Mouse (Mus musculus): ENCODE measurements around the gene Ntsr1. TPM values are rescaled to one million over a fixed set of nuclear protein-coding genes. Genes with fewer than 3 reads are reported as not detected.

The Ntsr1 gene
- polyA plus RNA-seq, 1 experiment from 2014 or later: 0.08 TPM

DNA sequence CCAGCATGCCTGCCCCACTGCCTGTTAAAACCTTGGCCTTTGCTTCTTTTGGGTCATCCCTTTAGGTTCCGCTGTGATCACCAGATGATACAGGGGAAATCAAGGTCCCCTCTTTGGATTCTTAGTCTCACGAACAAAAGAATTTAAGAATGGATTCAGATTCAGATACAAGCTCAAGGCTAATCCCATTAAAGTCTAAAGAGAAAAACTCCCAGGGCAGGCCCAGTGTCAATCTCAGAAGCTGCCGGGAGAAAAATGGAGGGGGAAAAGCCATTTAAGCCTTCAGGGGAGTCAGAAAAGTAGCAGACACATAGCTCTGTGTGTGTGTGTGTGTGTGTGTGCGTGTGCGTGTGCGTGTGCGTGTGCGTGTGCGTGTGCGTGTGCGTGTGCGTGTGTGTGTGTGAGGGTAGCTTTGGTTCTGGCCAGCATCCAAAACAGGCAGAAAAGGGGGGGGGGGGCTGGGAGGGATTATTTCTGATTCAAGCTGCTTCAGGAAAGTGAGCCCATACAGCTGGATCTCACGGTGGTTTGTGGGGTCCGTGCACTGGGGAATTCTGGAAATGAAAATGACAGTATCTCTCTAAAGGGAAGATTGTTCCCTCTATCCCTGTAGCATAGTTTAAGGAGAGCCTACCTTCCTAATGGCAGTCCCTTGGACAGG, 8.8 kb downstream of the Ntsr1 start:
- 79% methylated on average over 14 of the region's 14 CpGs for WGBS
- Histone ChIP-seq H3K9me3 (no peaks in the 10 kb centered on the region), H3K27ac (no peak overlapping the region), H3K4me2 (no peak overlapping the region), H3K9ac (replicated peaks) (no peak overlapping the region), H3K36me3 (no peaks in the 10 kb centered on the region), H3K4me1 (replicated peaks) (peaks cover 38% of the 10 kb centered on the region), H3K4me3 (replicated peaks) (no peak overlapping the region), H3K27me3 (peaks cover 12% of the 10 kb centered on the region)
- no peak for ATAC-seq (ENCODE audit: insufficient number of reproducible peaks, insufficient read depth, low FRiP score, low TSS enrichment, low read depth)

DNA sequence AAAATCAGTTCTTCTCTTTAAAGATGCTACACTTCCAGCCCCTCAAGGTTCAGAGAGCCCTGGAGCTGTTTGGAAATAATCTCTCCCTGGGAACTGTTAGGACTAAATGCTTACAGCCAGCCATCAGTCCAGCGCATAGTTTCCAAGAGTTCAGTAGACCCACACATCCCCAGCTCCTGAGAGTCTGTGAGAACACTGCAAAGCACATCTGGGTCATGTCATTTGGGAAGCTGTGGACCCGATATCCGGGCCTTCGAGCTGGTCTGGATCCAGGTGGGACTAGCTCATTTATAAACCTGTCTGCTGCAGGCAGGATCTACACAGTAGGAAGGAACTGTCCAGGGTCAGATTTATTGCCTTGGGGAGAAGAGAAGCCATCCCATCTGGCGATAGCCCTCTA, 11.1 kb downstream of the Ntsr1 start:
- no peaks in the 10 kb centered on the region for H3K36me3 ChIP-seq
- no peak for ATAC-seq (ENCODE audit: insufficient number of reproducible peaks, insufficient read depth, low FRiP score, low TSS enrichment, low read depth)
- H3K27ac ChIP-seq: no peak overlapping the region
- no peak overlapping the region for H3K4me2 ChIP-seq
- peaks cover 8% of the 10 kb centered on the region; the same call in 1 of the 2 replicates for H3K27me3 ChIP-seq
- H3K4me1 ChIP-seq (replicated peaks): peaks cover 44% of the 10 kb centered on the region
- H3K9me3 ChIP-seq: no peaks in the 10 kb centered on the region
- H3K4me3 ChIP-seq (replicated peaks): no peak overlapping the region
- no peak overlapping the region for H3K9ac ChIP-seq (replicated peaks)
- 31% methylated on average over 5 of the region's 5 CpGs for WGBS

DNA sequence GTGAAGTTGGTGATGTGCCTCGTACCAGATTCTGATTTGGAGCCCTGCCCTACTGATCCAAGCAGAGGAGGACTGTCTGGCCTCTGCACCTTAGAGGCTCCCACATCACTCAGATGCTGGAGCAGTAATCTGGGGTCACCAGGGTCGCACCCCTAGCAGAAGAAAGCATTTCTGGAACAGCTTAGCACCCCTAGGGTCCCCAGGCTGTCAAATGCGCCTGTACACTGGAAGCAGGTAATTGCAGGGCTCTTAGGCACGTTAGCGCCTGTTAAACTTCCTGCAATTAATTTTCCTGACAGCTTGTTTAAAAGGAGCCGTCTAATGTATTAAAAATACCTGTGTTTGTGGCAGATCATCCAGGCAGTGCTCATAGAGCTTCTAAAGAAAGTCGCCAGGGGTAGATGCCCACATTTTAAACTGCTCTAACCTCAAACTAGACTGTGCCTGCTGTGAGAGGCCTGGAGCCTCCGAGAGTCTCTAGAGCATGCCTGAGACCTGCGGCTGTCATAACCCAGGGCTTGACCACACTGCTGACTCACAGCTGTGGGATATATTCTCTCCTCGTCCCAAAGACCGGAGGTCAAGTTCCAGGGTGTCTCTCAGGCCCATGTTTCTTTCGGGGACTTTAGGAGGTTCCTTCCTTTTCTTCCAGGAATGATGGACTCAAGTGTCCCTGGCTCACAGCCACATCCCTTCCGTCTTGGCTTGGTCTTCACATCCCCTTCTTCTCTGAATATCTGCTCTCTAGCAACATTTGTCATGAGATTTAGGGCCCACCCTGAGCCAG, 12.3 kb downstream of the Ntsr1 start:
- Histone ChIP-seq H3K27ac (no peak overlapping the region), H3K4me3 (replicated peaks) (no peak overlapping the region), H3K9ac (replicated peaks) (no peak overlapping the region), H3K9me3 (no peaks in the 10 kb centered on the region), H3K27me3 (peaks cover 9% of the 10 kb centered on the region; the same call in 1 of the 2 replicates), H3K4me1 (replicated peaks) (peaks cover 41% of the 10 kb centered on the region), H3K4me2 (no peak overlapping the region), H3K36me3 (no peaks in the 10 kb centered on the region)
- 0 out of 2 replicates have a peak, but pooled peaks have one; percentile 11 for ATAC-seq (ENCODE audit: insufficient number of reproducible peaks, insufficient read depth, low FRiP score, low TSS enrichment, low read depth)
- WGBS: 15% methylated on average over 13 of the region's 13 CpGs

GRCm38 (mm10) chr2:180513019-180513418, 13.2 kb downstream of the Ntsr1 start:
- H3K27ac ChIP-seq: no peak overlapping the region
- H3K36me3 ChIP-seq: no peaks in the 10 kb centered on the region
- no peak overlapping the region for H3K4me2 ChIP-seq
- H3K4me1 ChIP-seq (replicated peaks): peaks cover 41% of the 10 kb centered on the region
- no peak overlapping the region for H3K4me3 ChIP-seq (replicated peaks)
- no peaks in the 10 kb centered on the region for H3K9me3 ChIP-seq
- 77% methylated on average over 3 of the region's 3 CpGs for WGBS
- ATAC-seq (ENCODE audit: insufficient number of reproducible peaks, insufficient read depth, low FRiP score, low TSS enrichment, low read depth): no peak
- peaks cover 9% of the 10 kb centered on the region; the same call in 1 of the 2 replicates for H3K27me3 ChIP-seq
- H3K9ac ChIP-seq (replicated peaks): no peak overlapping the region

DNA sequence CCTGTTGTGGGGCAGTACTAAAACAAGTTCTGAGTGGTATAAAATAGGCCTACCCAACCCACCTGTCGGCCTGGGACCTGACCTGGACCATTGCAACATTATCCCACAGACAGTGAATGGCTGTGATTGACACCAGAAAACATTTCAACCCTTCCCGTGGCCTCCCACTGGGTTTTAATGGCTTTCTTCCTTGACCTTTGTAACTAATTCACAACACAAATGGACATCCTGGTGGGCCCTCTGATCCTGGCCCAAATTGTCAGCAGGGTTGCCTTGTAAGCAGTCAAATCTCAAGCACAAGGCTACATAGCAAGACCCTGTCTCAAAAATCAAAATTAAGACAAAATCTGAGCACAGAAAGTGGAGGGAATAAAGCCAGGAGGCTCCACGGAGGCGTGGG, 14.1 kb downstream of the Ntsr1 start:
- Histone ChIP-seq H3K4me2 (no peak overlapping the region), H3K9me3 (no peaks in the 10 kb centered on the region), H3K27ac (no peak overlapping the region), H3K4me3 (replicated peaks) (no peak overlapping the region), H3K9ac (replicated peaks) (no peak overlapping the region), H3K4me1 (replicated peaks) (peaks cover 41% of the 10 kb centered on the region), H3K27me3 (peaks cover 9% of the 10 kb centered on the region; the same call in 1 of the 2 replicates), H3K36me3 (no peaks in the 10 kb centered on the region)
- no peak for ATAC-seq (ENCODE audit: insufficient number of reproducible peaks, insufficient read depth, low FRiP score, low TSS enrichment, low read depth)
- WGBS: 29% methylated on average over 4 of the region's 4 CpGs

DNA sequence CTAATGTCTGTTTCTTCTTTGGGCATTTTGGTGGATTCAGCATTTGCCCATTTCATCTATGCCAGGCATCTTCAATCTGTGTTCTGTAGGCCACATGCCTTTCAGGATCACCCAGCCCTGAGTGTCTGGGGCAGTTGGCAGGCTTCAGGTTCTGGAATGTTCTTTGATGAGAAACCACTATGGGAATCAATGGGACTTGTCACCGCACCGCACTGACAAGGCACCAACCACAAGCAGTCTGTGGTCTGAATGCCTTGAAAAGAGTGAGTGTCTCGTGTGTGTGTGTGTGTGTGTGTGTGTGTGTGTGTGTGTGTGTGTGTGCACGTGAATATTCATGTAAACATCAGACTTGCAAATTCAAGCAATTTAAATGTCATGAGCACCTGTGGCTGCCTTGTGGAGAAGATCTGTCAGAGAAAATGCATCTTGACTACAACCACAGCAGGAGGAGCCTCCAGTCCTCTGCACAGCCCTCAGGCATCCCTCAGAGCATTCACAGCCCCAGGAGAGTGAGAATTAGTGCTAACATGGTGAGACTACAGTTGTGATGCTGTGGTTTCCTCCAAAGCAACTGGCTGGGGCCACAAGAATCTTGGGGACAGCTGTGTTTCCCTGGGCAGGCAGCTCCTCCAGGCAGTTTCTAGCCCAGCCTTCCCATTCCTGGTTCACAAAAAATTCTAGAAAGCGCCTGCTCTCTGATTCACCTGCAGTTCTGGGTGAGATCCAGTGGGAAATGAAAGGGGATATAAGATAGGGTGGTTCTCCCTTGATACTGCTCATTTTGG, 21.9 kb downstream of the Ntsr1 start:
- ATAC-seq (ENCODE audit: insufficient number of reproducible peaks, insufficient read depth, low FRiP score, low TSS enrichment, low read depth): no peak
- H3K36me3 ChIP-seq: no peaks in the 10 kb centered on the region
- H3K4me3 ChIP-seq (replicated peaks): no peak overlapping the region
- WGBS: 83% methylated on average over 5 of the region's 5 CpGs
- H3K27me3 ChIP-seq: peaks cover 22% of the 10 kb centered on the region
- H3K9ac ChIP-seq (replicated peaks): no peak overlapping the region
- H3K27ac ChIP-seq: no peak overlapping the region
- H3K4me1 ChIP-seq (replicated peaks): no peaks in the 10 kb centered on the region
- no peaks in the 10 kb centered on the region for H3K9me3 ChIP-seq
- H3K4me2 ChIP-seq: no peak overlapping the region

- WGBS: 54% methylated on average over 4 of the region's 4 CpGs
- H3K4me3 ChIP-seq (replicated peaks): no peak overlapping the region
- no peaks in the 10 kb centered on the region for H3K9me3 ChIP-seq
- no peak for ATAC-seq (ENCODE audit: insufficient number of reproducible peaks, insufficient read depth, low FRiP score, low TSS enrichment, low read depth)
- no peaks in the 10 kb centered on the region for H3K4me1 ChIP-seq (replicated peaks)
- H3K27me3 ChIP-seq: peaks cover 34% of the 10 kb centered on the region
- H3K9ac ChIP-seq (replicated peaks): no peak overlapping the region
- H3K27ac ChIP-seq: no peak overlapping the region
- H3K4me2 ChIP-seq: no peak overlapping the region
- H3K36me3 ChIP-seq: no peaks in the 10 kb centered on the region
These were observed 23.0 kb downstream of the Ntsr1 start for GRCm38 (mm10) chr2:180522825-180523224.

DNA sequence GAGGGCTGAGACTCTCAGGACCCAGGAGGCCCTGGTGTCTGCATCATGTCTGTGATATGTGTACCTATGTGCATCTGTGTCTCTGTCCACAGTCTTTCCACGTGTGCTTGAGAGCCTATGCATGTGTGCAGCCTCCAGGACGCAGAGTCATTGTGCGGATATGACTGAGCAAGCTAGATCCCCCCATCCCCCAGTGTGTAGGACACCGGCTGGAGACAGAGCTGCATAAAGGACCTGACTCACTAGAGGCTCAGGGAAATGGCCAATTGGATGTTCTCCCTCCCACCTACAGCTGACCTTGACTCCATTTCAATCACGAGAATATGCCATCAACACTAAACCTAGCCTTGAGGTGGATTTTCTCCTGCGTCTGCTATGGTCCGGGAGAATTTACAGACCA, 27.7 kb downstream of the Ntsr1 start:
- no peak overlapping the region for H3K4me3 ChIP-seq (replicated peaks)
- H3K27ac ChIP-seq: no peak overlapping the region
- ATAC-seq (ENCODE audit: insufficient number of reproducible peaks, insufficient read depth, low FRiP score, low TSS enrichment, low read depth): no peak
- H3K27me3 ChIP-seq: peaks cover 56% of the 10 kb centered on the region
- no peak overlapping the region for H3K4me2 ChIP-seq
- H3K9ac ChIP-seq (replicated peaks): no peak overlapping the region
- WGBS: 60% methylated on average over 7 of the region's 7 CpGs
- H3K4me1 ChIP-seq (replicated peaks): 0 out of 2 replicates have a peak, but pooled peaks cover 16% of the 10 kb centered on the region
- H3K36me3 ChIP-seq: no peaks in the 10 kb centered on the region
- no peaks in the 10 kb centered on the region for H3K9me3 ChIP-seq

GRCm38 (mm10) chr2:180527883-180528282, 28.1 kb downstream of the Ntsr1 start:
- Histone ChIP-seq H3K4me3 (replicated peaks) (no peak overlapping the region), H3K9ac (replicated peaks) (no peak overlapping the region), H3K4me2 (no peak overlapping the region), H3K27ac (no peak overlapping the region), H3K27me3 (peaks cover 56% of the 10 kb centered on the region), H3K9me3 (no peaks in the 10 kb centered on the region), H3K36me3 (no peaks in the 10 kb centered on the region), H3K4me1 (replicated peaks) (0 out of 2 replicates have a peak, but pooled peaks cover 16% of the 10 kb centered on the region)
- WGBS: 15% methylated on average over 8 of the region's 8 CpGs
- ATAC-seq (ENCODE audit: insufficient number of reproducible peaks, insufficient read depth, low FRiP score, low TSS enrichment, low read depth): no peak

GRCm38 (mm10) chr2:180530130-180530529, 30.4 kb downstream of the Ntsr1 start:
- Histone ChIP-seq H3K4me3 (replicated peaks) (no peak overlapping the region), H3K4me1 (replicated peaks) (0 out of 2 replicates have a peak, but pooled peaks cover 16% of the 10 kb centered on the region), H3K9ac (replicated peaks) (no peak overlapping the region), H3K27me3 (peaks cover 46% of the 10 kb centered on the region), H3K36me3 (no peaks in the 10 kb centered on the region), H3K27ac (no peak overlapping the region), H3K9me3 (no peaks in the 10 kb centered on the region), H3K4me2 (no peak overlapping the region)
- 41% methylated on average over 7 of the region's 7 CpGs for WGBS
- ATAC-seq (ENCODE audit: insufficient number of reproducible peaks, insufficient read depth, low FRiP score, low TSS enrichment, low read depth): no peak

DNA sequence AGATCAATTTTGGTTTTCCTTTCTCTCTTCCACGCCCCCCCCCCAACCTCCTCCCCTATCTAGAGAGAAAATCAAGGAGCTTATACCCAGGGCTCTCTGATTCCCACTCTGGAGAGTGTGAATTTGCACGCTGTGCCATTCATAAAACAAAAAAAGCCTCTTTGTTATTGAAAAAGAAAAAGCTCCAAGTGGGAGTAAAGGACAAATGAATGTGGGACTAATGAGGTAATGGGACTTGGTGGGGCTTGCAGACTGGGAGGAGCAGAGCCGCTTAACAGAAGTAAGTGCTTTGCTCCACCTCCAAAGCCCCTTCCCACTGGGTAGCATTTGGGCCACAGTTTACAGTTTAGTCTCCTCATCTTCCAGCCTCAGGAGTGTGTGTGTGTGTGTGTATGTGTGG, 30.8 kb downstream of the Ntsr1 start:
- Histone ChIP-seq H3K9me3 (no peaks in the 10 kb centered on the region), H3K9ac (replicated peaks) (no peak overlapping the region), H3K27ac (no peak overlapping the region), H3K36me3 (no peaks in the 10 kb centered on the region), H3K4me1 (replicated peaks) (0 out of 2 replicates have a peak, but pooled peaks cover 16% of the 10 kb centered on the region), H3K27me3 (peaks cover 42% of the 10 kb centered on the region), H3K4me3 (replicated peaks) (no peak overlapping the region), H3K4me2 (no peak overlapping the region)
- no peak for ATAC-seq (ENCODE audit: insufficient number of reproducible peaks, insufficient read depth, low FRiP score, low TSS enrichment, low read depth)
- 34% methylated on average over 3 of the region's 3 CpGs for WGBS
